Mouse (Mus musculus): ENCODE results near the gene Adam22. TPM values are rescaled to one million over a fixed set of nuclear protein-coding genes. Genes with fewer than 3 reads are reported as not detected.
"Not testable (repeated sequence)": the region's sequence is repeated elsewhere in the genome, so short reads cannot be mapped to it uniquely, and the experiment has no call there.

Gene Adam22
- polyA plus RNA-seq, 1 experiment from 2014 or later: 6.2 TPM

GRCm38 (mm10) chr5:8227073-8227472 is 140.9 kb downstream of the Adam22 start:
- no peak for ATAC-seq
- WGBS: 72% methylated on average over 1 of the region's 1 CpGs
- H3K27me3 ChIP-seq (replicated peaks): no peaks in the 10 kb centered on the region

DNA sequence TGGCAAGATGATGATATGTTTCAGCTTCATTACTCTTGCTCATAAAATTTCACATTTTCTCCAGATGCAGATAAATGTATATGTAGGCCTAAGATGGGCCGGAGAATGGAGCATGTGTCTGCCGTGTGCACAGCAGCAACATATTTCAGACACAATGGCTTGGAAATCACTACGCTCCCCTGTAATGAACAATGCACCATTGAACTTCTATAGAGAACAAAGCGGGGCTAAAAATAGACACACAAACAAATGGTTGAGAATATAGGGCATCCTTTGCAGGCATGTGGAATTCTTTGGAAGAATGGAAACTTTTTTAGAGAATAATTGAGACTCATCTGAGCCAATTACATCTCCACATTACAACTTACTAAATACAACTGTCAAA is 143.6 kb downstream of the Adam22 start:
- H3K9ac ChIP-seq: no peak overlapping the region
- 83% methylated on average over 4 of the region's 4 CpGs for WGBS
- H3K9me3 ChIP-seq: no peaks in the 10 kb centered on the region
- no peak overlapping the region for H3K4me3 ChIP-seq (replicated peaks)
- no peaks in the 10 kb centered on the region for H3K36me3 ChIP-seq
- no peak overlapping the region for H3K27ac ChIP-seq
- no peaks in the 10 kb centered on the region for H3K4me1 ChIP-seq (replicated peaks)
- no peak for ATAC-seq
- H3K27me3 ChIP-seq (replicated peaks): no peaks in the 10 kb centered on the region
- no peak overlapping the region for H3K4me2 ChIP-seq (replicated peaks)

More at GRCm38 (mm10) chr5:8227073-8227472, 140.9 kb downstream of the Adam22 start:
- Histone ChIP-seq H3K4me3 (replicated peaks) (no peak overlapping the region), H3K4me1 (replicated peaks) (no peaks in the 10 kb centered on the region), H3K27ac (no peak overlapping the region), H3K9ac (no peak overlapping the region), H3K9me3 (no peaks in the 10 kb centered on the region), H3K36me3 (no peaks in the 10 kb centered on the region), H3K4me2 (replicated peaks) (no peak overlapping the region)

GRCm38 (mm10) chr5:8223597-8224320 is 144.2 kb downstream of the Adam22 start:
- H3K9ac ChIP-seq: no peak overlapping the region
- no peak overlapping the region for H3K27ac ChIP-seq
- H3K4me2 ChIP-seq (replicated peaks): no peak overlapping the region
- H3K9me3 ChIP-seq: no peaks in the 10 kb centered on the region
- 83% methylated on average over 8 of the region's 8 CpGs for WGBS
- H3K4me1 ChIP-seq (replicated peaks): no peaks in the 10 kb centered on the region
- H3K4me3 ChIP-seq (replicated peaks): no peak overlapping the region
- no peaks in the 10 kb centered on the region for H3K27me3 ChIP-seq (replicated peaks)
- no peak for ATAC-seq
- H3K36me3 ChIP-seq: no peaks in the 10 kb centered on the region

DNA sequence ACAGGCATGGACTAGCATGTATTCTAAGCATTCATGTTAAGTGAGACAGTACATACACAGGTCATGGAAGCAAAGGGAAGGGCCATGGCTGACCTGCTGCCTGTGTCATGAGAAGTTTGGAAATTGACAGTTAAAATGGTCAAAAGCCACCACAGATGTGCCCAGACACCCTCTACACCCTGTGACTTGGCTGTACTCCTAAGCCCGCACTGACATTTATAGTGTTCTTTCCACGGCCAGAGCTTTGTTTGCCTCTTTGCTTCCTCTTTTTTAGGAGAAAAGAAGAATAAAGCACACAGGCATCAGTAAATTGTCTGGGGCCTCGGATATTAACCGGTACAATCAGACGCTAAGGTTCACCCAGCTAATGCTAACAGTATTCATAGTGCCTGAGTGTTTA is 146.3 kb downstream of the Adam22 start:
- H3K36me3 ChIP-seq: no peaks in the 10 kb centered on the region
- H3K9ac ChIP-seq: no peak overlapping the region
- no peak overlapping the region for H3K4me2 ChIP-seq (replicated peaks)
- ATAC-seq: no peak
- WGBS: 67% methylated on average over 5 of the region's 5 CpGs
- no peaks in the 10 kb centered on the region for H3K27me3 ChIP-seq (replicated peaks)
- no peaks in the 10 kb centered on the region for H3K4me1 ChIP-seq (replicated peaks)
- H3K9me3 ChIP-seq: no peaks in the 10 kb centered on the region
- no peak overlapping the region for H3K4me3 ChIP-seq (replicated peaks)
- H3K27ac ChIP-seq: no peak overlapping the region

- Histone ChIP-seq H3K27ac (no peak overlapping the region), H3K9ac (no peak overlapping the region), H3K4me3 (replicated peaks) (no peak overlapping the region), H3K4me2 (replicated peaks) (no peak overlapping the region), H3K4me1 (replicated peaks) (no peaks in the 10 kb centered on the region), H3K9me3 (no peaks in the 10 kb centered on the region), H3K36me3 (no peaks in the 10 kb centered on the region), H3K27me3 (replicated peaks) (no peaks in the 10 kb centered on the region)
- no peak for ATAC-seq
- WGBS: 76% methylated on average over 1 of the region's 1 CpGs
Observed at GRCm38 (mm10) chr5:8215841-8216240, 152.1 kb downstream of the Adam22 start.

DNA sequence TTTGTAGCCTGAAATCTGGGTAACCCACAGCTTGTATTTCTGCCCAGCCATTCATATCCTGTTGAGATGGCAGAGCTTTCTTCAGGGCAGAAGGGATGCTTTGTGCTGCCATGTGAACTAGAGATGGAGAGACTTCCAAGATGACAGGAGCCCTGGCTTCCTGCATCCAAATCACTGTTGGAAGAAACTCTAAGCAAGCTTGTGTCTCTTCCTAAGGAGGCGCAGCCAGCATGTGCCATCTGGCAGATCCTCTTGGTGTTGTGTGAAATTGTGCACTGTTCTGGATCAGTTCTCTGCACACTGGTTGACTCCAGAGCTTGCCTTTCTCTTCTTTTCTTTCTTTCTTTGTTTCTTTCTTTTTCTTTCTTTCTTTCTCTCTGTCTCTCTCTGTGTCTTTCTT is 183.0 kb downstream of the Adam22 start:
- WGBS: 87% methylated on average over 1 of the region's 1 CpGs
- not testable (repeated sequence) for H3K4me3 ChIP-seq (replicated peaks); H3K4me2 ChIP-seq (replicated peaks); H3K27me3 ChIP-seq (replicated peaks); H3K9me3 ChIP-seq; H3K4me1 ChIP-seq (replicated peaks); ATAC-seq; H3K27ac ChIP-seq; H3K9ac ChIP-seq; H3K36me3 ChIP-seq

DNA sequence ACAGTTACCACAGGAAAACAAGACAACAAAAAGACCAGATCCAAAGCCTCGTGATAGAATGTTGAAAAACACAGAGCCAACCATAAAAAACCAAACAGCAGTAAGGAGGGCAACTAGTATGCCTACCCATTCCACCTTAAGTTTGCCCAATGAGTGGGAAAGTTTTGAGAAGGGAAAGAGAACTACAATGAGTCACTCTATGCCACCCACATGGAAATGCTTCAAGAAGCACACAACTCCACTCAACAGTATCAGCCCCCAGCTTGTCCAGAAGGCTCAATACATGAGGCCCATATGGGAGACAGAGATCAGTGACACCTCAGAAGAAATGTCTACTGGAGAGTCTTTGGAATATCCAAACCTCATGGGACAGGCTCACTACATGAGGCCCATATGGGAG is 187.3 kb downstream of the Adam22 start:
- WGBS: 71% methylated on average over 1 of the region's 1 CpGs
- H3K9ac ChIP-seq: no peak overlapping the region
- H3K4me3 ChIP-seq (replicated peaks): no peak overlapping the region
- H3K4me2 ChIP-seq (replicated peaks): no peak overlapping the region
- no peaks in the 10 kb centered on the region for H3K36me3 ChIP-seq
- no peaks in the 10 kb centered on the region for H3K27me3 ChIP-seq (replicated peaks)
- H3K27ac ChIP-seq: no peak overlapping the region
- no peaks in the 10 kb centered on the region for H3K4me1 ChIP-seq (replicated peaks)
- H3K9me3 ChIP-seq: no peaks in the 10 kb centered on the region
- ATAC-seq: no peak

- H3K27me3 ChIP-seq (replicated peaks): no peaks in the 10 kb centered on the region
- H3K9me3 ChIP-seq: no peaks in the 10 kb centered on the region
- H3K4me1 ChIP-seq (replicated peaks): no peaks in the 10 kb centered on the region
- no peak overlapping the region for H3K4me2 ChIP-seq (replicated peaks)
- no peak overlapping the region for H3K9ac ChIP-seq
- H3K27ac ChIP-seq: no peak overlapping the region
- 92% methylated on average over 17 of the region's 17 CpGs for WGBS
- no peak overlapping the region for H3K4me3 ChIP-seq (replicated peaks)
- H3K36me3 ChIP-seq: no peaks in the 10 kb centered on the region
- ATAC-seq: no peak
Observed at GRCm38 (mm10) chr5:8178111-8178510, 189.8 kb downstream of the Adam22 start.

GRCm38 (mm10) chr5:8164773-8165172 is 203.2 kb downstream of the Adam22 start:
- Histone ChIP-seq H3K36me3 (no peaks in the 10 kb centered on the region), H3K4me1 (replicated peaks) (no peaks in the 10 kb centered on the region), H3K4me3 (replicated peaks) (no peak overlapping the region), H3K9me3 (no peaks in the 10 kb centered on the region), H3K4me2 (replicated peaks) (no peak overlapping the region), H3K27me3 (replicated peaks) (no peaks in the 10 kb centered on the region), H3K9ac (no peak overlapping the region), H3K27ac (no peak overlapping the region)
- WGBS: 56% methylated on average over 4 of the region's 4 CpGs
- ATAC-seq: no peak

- Histone ChIP-seq H3K9ac (no peak overlapping the region), H3K4me1 (replicated peaks) (no peaks in the 10 kb centered on the region), H3K9me3 (no peaks in the 10 kb centered on the region), H3K27me3 (replicated peaks) (no peaks in the 10 kb centered on the region), H3K27ac (no peak overlapping the region), H3K36me3 (no peaks in the 10 kb centered on the region), H3K4me3 (replicated peaks) (no peak overlapping the region), H3K4me2 (replicated peaks) (no peak overlapping the region)
- ATAC-seq: no peak
- WGBS: 88% methylated on average over 1 of the region's 1 CpGs
Observed at GRCm38 (mm10) chr5:8151645-8152044, 216.3 kb downstream of the Adam22 start.

DNA sequence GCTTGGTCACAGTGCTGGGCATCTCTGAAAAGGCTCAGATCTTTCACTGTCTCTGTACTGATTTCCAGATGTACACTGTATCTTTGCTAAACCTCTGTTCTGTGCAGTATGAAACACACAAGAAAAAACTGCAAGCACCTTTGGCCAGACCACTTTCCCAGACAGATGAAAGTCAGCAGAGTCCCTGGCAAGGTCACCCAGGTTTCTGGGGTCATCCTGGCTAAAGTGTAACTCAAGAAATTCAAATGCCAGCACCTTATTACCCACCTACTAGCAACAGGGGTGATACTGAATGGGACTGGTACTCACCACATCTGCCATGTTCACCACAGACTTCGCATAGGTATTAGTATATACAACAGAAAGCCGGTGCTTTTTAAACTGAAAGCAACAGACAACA is 221.8 kb downstream of the Adam22 start:
- no peaks in the 10 kb centered on the region for H3K36me3 ChIP-seq
- H3K27ac ChIP-seq: no peak overlapping the region
- no peaks in the 10 kb centered on the region for H3K9me3 ChIP-seq
- no peak overlapping the region for H3K9ac ChIP-seq
- no peaks in the 10 kb centered on the region for H3K27me3 ChIP-seq (replicated peaks)
- H3K4me3 ChIP-seq (replicated peaks): no peak overlapping the region
- no peak for ATAC-seq
- 96% methylated on average over 2 of the region's 2 CpGs for WGBS
- no peak overlapping the region for H3K4me2 ChIP-seq (replicated peaks)
- H3K4me1 ChIP-seq (replicated peaks): no peaks in the 10 kb centered on the region

- Histone ChIP-seq H3K36me3 (no peaks in the 10 kb centered on the region), H3K9ac (no peak overlapping the region), H3K4me2 (replicated peaks) (no peak overlapping the region), H3K9me3 (no peaks in the 10 kb centered on the region), H3K4me1 (replicated peaks) (no peaks in the 10 kb centered on the region), H3K4me3 (replicated peaks) (no peak overlapping the region), H3K27me3 (replicated peaks) (no peaks in the 10 kb centered on the region), H3K27ac (no peak overlapping the region)
- no peak for ATAC-seq
- 61% methylated on average over 5 of the region's 5 CpGs for WGBS
Observed at GRCm38 (mm10) chr5:8145473-8145872, 222.5 kb downstream of the Adam22 start.

- Histone ChIP-seq H3K9me3 (no peaks in the 10 kb centered on the region), H3K27ac (no peak overlapping the region), H3K9ac (no peak overlapping the region), H3K4me2 (replicated peaks) (no peak overlapping the region), H3K27me3 (replicated peaks) (no peaks in the 10 kb centered on the region), H3K4me1 (replicated peaks) (no peaks in the 10 kb centered on the region), H3K4me3 (replicated peaks) (no peak overlapping the region), H3K36me3 (no peaks in the 10 kb centered on the region)
- WGBS: 79% methylated on average over 5 of the region's 5 CpGs
- peak; percentile 47; the same call in 1 of the 2 replicates for ATAC-seq
Observed at GRCm38 (mm10) chr5:8132546-8132945, 235.4 kb downstream of the Adam22 start.
